Mouse (Mus musculus): ENCODE results near the gene Vps39.

The Vps39 gene

DNA sequence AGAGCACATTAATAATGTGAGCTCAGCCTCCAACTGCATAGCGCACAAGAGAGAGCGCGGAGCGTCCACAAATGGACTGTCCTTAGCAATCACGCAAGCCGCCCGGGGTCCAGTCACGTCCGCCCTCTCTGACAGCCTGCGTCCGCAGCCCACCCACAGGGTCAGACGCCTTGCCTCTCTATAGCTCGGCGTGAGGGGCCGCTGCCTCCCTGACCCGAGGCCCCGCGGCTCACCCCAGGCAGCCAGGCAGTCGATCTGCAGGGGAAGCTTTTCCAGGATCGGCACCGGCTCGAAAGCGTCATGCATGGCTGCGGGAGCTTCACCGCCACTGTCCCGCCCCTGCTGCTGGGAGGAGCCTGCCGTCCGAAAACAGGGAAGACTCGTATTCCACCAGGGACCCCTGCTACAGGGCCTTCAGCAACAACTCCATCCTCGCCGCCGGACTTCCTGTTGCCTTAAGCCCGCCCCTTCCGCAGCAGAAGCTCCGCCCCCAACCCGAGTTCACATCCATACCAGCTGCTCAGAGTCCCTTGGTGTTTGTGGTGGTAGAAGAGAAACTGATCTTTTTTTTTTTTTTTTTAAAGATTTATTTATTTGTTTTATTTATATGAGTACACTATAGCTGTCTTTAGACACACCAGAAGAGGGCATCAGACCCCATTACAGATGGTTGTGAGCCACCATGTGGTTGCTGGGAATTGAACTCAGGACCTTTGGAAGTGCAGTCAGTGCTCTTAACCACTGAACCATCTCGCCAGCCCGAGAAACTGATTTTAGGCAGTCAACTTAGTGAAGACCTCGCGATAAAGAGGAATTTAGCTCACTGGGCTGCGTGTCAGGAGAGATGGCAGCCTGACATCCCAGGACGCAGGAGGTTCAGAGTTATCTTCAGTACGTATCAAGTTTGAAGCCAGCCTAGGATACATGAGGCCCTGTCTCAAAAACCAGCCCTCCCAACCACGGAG is at the start of gene Vps39:
Vps39 (minus strand) TSS at position 456 of the 965 bp plus-strand sequence.
- peak; percentile 94 for DNase-seq (ENCODE audit: low read depth, low spot score)

DNA sequence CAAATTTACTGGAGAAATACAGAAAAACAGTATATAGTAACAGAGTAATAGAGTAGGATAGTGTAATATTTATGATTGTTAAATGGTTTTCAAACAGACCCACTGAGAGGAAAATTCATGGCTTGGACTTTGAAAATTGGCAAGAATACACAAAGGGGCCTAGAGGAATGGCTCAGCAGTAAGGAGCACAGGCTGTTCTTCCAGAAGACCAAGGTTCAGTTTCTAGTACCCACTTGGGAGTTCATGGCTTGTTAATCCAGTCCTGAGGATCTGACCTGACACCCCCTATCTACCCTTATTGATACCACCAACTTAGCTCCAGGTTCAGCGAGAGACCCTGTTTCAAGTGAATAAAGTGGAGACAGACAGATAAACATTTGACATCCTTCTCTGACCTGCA is 45.0 kb upstream of the Vps39 start:
- DNase-seq (ENCODE audit: low read depth, low spot score) = no peak

DNA sequence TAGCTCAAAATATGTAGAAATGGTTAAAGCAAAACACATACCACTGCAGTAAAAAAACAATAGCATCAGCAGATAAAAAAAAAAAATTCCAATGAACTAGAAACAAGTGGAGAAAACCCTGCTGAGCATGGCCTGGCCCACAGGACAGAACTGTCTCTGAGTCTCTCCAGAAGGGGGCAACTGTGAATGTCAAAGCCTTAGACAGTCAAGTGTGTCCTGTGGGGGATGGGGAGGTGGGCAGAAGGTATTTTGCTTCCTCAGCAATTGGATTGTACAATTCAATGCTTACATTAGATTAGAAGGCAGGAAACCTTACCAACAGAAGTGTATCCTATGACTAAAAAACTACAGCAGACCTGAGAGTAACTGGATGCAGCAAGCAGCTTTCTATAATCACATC is 39.5 kb upstream of the Vps39 start:
- no peak for DNase-seq (ENCODE audit: low read depth, low spot score)

DNA sequence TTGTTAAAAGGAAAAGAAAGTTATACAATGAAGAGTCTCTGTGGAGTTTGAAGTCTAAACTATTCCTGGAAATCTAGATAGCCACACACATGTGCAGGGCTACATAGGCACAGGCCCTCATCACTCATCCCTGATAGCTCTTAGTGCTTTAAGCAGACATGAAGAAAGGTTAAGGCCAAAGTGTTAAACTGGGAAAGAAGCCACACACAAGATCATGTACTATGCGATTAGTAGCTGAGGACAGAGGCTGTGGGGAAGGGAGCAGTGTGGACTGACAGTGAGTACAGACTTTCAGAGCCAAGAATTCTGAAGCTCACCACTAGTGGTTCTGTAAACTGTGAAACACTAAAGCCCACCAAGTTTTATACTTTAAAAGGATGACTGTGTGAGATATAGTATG is 38.0 kb upstream of the Vps39 start:
- DNase-seq (ENCODE audit: low read depth, low spot score) = no peak

DNA sequence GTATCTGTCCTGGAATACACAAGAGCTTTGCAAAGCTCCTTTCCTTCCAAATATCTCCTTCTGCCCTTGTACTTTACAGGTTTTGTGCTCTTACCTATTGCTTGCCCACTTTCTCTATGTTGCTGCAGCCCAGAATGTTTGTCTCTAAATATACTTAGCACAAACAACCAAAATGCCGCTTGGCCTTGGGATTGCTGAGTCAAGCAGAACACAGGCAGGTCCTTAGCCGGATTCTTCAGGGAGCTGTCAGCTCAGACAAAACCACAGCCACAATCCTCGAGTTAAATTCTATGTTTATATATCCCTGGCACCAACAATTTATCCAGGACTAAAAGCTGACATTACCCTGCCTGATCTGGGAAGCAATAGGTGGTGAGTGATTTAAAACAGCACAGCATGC is 36.4 kb upstream of the Vps39 start:
- peak; percentile 7 for DNase-seq (ENCODE audit: low read depth, low spot score)

DNA sequence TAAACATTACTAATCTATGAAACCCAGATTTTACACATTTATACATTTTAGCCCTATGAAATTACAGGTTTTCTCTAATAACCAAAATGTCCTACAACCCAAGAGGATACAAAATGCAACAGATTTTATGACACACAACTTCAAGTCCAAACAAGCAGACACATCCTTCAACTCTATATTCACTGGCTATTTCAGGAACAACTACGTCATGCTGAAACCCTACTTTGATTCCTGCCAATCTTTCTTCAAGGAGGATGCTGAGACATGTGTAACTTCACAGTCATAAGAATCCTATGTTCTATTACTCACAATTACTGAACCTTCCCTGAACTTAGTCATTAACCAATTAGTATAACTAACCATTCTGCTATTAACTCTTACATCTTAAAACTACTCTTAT is 34.4 kb upstream of the Vps39 start:
- DNase-seq (ENCODE audit: low read depth, low spot score) = no peak

DNA sequence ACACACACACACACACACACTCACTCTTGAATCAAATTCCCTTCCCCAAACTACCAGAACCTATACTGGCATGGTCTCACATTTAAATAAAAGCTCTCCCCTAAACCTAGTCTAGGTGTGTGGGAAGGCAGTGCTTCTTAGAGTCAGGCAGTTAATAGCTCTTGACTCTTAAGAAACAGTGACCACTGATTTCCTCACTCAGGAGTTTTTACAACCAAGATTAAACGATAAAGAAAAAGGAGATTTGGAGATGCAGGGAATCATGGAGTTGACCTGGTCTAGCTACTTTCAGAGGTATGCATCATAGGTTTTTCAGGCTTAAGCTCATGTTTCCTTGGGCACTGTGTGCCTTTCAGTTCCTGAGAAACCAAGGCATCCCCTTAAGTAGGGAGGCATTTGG is 33.3 kb upstream of the Vps39 start:
- DNase-seq (ENCODE audit: low read depth, low spot score) = no peak

DNA sequence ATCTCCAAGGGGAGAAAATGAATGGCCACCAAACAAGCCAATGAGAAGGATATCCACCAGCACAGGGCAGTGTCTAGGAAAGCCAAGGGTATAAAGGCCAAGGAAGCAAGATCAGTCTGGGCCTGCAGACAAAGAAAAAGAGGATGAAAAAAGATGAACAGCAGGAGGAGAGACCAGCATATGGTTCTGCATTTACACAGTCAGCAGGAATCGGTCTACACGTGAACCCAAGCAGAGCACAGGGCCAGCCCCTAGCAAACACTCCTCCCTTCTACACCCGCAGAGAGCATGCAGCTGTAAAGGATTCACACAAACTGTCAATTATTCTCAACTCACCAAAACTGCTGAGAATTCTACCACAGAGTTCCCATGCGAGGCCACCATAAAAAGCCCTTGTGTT is 20.9 kb upstream of the Vps39 start:
- DNase-seq (ENCODE audit: low read depth, low spot score) = peak; percentile 42

DNA sequence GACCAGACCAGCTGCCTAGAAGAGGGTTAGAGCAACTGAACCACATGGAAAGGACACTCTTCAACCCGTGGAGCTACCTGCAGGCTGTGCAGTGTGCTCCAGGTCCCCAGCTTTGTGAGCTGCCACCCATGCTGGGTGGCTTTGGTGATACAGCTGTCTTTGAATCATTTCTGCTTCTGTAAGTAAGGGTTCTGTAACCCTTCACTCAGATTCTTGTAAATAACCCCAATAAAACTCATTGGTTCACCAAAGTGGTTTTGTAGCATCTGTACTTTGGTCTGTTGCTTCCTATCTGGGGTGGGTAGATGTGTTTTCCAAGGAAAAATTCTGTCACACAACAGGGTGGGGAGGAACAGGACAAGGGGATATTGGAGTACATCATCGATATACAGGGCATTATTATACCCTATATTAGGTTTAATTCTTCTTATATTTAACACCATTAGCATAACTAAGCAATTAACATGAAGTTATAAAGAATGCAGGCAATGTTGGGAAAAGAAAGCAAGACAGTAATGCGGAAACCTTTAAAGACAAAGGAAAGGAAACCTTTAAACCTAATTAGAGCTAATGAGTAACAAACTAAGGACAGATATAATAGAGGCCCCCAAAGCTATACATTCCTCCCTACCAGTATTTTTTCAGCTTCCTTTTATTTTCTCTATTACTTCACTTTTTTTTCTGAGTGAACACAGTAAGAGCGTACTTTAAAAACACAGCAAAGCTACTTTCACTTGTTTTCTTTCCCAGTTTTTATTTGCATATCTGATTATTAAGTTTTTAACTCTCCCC is 14.7 kb upstream of the Vps39 start:
- no peak for DNase-seq (ENCODE audit: low read depth, low spot score)

DNA sequence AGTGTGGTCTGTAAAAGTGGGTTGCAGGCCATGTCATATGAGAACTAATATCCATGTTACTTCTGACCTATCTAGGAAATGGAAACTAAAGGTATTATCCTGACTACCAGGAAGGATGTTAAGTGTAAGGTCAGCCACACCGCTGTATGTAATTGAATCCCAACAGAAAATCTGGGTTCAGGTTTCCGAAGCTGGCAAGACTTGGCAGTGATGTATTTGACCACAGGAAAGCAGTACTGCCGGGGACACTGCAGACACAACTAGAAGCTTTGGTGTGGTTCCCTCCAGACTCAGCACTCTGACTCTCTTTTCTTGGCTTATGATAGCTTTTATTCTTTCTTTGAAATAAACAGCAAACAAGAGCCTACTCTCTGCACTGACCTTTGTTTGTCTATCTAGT is 13.6 kb upstream of the Vps39 start:
- no peak for DNase-seq (ENCODE audit: low read depth, low spot score)

DNA sequence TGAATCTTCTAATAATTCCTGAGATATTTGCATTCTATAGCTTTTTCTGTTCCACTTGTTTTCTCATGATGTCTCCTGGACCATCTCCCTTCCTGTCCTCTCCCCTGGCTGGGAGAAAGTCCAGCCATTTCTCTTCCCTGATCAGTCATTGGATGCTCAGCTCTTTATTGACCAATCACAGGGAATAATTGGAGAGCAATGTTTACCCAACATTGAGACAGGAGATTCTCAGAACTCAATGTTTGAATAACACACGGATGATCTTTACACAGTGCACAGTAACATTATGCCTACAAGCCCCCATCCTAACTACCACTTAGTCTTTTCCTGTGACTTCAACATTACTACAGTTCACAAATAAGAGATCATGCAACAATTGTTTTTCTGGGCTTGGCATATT is 7.5 kb upstream of the Vps39 start:
- no peak for DNase-seq (ENCODE audit: low read depth, low spot score)

DNA sequence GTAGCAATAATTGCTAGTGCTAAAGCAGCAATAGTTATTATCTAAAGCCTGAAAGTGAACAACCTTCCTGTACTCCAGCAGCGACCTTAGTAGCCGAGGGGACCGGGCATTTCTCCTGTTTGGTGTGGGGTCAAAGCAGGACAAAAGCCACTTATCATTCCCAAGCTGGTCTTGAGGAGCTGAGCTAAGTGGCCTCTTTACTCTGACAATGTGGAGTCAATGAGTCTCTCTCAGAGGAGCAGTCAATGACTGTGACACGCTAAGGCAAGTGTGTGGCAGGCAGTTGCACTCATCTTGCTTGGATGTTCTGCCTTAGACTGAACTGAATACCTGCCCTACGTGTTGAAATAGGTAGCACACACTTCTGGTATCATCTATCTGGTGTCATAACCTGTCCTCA is 1.6 kb downstream of the Vps39 start:
- no peak for DNase-seq (ENCODE audit: low read depth, low spot score)

DNA sequence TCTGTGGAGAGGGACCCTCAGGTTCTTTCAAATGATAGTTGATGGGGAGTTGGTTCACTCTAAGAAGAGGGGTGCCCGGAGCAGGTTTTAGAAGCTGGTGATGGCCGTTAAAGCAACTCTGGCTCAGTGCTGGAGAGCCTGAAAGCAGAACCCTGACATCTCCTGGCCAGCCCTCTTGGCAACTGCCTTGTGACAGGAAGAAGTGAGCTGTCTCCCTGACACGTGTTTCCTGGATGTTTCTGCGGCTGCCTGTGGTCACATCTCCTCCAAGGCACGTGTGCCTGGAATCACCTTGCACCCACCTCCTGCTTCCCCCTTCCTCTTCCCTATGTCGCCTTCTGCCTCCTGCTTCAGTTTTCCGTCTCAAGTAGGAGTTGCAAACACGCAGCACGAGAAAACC is 4.8 kb downstream of the Vps39 start:
- DNase-seq (ENCODE audit: low read depth, low spot score) = peak; percentile 52

DNA sequence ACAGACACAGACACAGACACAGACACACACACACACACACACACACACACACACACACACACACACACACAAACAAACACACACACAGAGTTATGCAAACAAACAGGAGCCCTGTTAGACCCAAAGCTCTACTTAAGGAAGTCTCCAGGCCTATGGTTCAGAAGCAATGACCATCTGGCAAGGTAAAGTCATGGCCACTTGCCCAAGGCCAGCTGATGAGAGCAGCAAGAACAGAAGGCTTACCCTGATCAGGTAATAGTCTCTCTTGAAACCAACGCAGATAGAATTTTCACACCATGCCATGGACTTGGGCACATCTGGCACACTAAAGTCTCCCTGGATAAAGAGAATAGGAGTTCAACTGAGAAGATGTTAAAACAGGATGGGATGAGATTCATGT is 11.2 kb downstream of the Vps39 start:
- DNase-seq (ENCODE audit: low read depth, low spot score) = peak; percentile 70

DNA sequence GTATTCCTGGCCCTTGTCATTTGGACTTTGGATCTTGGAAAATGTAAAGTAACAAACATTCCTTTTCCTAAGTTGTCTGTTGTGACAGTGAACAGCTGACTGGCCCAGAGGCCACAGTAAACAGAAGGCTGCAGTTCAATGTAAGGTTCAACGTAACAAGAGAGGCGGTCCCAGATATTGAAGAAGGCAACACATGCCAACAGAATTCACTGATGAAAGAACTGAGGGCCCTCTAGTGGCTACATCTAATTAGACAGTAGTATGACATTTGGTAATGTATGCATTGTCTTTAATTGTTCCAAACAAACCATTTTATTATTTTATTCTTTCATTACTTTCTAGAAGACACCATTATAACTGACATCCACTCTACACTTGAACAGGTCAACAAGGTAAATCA is 15.1 kb downstream of the Vps39 start:
- peak; percentile 30 for DNase-seq (ENCODE audit: low read depth, low spot score)

DNA sequence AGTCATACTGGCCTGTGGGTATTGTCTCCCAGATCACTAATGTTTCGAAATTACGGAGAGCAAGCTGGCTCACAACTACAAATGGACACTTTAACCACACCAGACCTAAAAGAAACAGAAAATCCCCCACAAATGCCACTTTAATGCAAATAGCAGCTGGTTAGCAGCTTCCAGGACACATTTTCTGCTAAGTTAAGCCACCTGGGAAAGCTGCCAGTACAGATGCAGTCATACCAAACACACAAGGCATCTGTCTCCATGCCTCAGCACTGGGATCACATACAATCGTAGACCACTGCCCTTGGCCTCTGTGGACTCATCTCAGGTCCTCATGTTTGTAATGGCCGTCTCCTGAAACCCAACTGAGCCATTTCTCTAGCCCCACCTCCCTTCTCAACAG is 21.4 kb downstream of the Vps39 start:
- DNase-seq (ENCODE audit: low read depth, low spot score) = peak; percentile 50

DNA sequence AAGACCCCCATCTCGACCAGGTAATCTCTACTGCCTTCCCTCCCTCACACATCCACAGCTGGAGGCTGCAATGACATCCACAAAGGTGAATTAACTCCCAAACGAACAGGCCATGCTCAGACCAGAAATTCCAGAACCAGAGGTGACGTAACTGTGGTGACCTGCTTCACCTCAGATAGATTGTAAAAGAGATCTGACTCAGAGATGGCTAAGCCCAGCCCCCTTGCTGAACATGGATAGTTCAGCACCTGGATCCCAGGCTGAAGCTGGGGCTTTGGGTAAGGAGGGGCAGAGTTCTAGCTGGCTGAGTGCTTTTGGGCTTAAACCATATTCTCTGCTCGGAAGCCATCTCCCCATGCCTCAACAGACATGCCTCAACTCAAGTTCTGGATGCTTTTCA is 37.9 kb downstream of the Vps39 start:
- no peak for DNase-seq (ENCODE audit: low read depth, low spot score)

DNA sequence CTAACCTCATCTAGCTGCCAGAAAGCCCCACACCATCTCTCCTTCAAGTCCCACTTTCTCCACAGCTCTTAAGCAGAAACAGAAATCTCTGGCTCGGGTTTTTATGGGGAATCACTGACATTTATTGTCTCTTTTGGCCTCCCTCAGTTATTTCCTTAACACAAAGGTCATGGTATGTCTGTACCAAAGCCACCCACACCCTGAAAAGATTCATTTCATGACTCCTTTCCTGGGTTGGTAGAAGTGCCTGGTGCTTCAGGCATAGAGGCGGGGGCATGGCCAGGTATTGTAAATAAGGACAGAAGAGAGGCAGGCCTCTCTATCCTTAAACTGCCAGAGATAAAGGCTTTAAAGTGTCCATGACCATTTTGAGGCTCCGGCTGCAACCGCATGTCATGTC is 38.5 kb downstream of the Vps39 start:
- no peak for DNase-seq (ENCODE audit: low read depth, low spot score)

DNA sequence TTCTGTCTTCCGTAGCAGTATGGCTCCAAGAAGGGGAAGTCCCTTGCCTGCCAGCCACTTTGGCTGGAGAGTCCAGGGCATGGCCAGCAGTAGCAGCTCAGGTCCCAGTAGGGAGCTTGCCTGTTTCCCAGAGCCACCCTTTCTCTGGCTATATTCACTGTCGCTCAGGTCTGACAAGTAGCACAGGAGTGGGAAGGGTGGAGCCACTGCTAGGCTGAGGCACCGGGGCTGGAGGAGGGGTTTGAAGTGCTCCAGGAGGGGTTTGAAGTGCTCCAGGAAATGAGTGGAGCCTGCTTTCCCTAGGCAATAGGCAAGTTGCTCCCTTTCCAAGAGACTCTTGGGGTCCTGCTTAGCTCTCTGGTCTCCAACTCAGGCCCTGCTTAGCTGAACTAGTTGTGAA is 39.0 kb downstream of the Vps39 start, which contains the start of gene Pla2g4f:
Pla2g4f (minus strand) TSS at position 190 of the 400 bp plus-strand sequence.
- no peak for DNase-seq (ENCODE audit: low read depth, low spot score)

DNA sequence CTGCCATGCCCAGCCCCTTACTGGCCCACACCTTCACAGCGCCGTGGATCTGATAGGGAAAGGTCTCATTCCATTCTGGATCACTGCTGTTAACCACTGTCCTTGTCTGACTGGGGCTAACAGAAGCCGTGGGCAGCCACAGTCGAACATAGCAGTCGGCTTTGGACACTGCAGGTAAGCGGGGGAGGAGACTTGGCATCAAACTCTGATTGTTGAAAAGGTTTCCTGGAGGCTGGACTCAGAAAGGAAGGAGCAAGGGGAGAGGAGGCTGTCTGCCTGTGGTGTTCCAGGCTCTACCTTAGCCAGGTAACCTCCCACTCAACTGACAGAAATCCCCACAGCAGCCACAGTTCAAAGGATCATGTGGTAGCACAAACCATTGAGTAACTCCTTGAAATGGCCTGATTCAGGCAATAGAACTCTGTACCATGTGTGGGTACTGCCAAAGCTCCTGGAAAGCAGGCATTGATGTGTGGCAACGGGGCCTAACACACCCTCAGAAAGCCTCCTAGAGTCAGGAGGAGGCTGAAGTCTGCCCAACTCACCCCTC is 40.6 kb downstream of the Vps39 start:
- no peak for DNase-seq (ENCODE audit: low read depth, low spot score)

DNA sequence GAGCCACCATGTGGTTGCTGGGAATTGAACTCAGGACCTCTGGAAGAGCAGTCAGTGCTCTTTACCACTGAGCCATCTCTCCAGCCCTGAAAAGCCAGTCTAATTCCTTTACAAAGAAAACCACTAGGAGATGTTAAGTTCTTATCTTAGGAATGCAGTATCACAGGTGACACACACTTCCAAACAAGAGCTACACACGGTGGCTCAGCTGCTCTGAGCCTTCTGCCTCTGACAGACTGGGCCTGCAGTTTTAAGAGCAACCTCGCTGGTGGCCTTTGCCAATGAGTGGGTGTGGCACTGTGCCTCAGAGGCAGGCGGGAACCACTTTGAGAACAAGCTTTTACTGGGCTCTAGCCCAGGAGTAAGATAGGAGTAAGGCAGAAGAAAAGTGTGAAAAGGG is 48.8 kb downstream of the Vps39 start:
- DNase-seq (ENCODE audit: low read depth, low spot score) = no peak

DNA sequence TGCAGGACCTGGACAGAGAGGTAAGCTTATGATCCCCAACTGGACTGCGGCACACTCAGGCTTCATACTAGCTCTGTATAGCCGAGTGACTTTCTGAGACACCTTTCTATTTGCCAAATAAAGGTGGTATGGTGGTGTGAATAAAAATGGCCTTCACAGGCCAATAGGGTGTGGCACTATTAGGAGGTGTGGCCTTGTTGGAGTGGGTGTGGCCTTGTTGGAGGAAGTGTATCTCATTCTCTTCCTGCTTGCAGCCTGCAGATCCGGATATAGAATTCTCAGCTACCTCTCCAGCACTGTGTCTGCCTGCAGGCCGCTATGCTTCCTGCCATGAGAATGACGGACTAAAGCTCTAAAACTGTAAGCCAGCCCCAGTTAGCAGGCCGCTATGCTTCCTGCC is 51.9 kb downstream of the Vps39 start:
- no peak for DNase-seq (ENCODE audit: low read depth, low spot score)
